Mouse (Mus musculus): ENCODE data around the gene Nkrf.

- TF ChIP-seq CTCF (IDR thresholded peaks at IDR 0.05) (no peak), POLR2A (IDR thresholded peaks at IDR 0.05; ENCODE audit: insufficient read depth, low read depth, low read length) (no peak), EP300 (IDR thresholded peaks at IDR 0.05; ENCODE audit: insufficient read depth, low read depth, low read length) (no peak)
These were observed 55.5 kb downstream of the Nkrf start for GRCm38 (mm10) chrX:36847152-36847551.
